37 mouse cellular contexts compared by ENCODE assay signal in the genomic region with DNA sequence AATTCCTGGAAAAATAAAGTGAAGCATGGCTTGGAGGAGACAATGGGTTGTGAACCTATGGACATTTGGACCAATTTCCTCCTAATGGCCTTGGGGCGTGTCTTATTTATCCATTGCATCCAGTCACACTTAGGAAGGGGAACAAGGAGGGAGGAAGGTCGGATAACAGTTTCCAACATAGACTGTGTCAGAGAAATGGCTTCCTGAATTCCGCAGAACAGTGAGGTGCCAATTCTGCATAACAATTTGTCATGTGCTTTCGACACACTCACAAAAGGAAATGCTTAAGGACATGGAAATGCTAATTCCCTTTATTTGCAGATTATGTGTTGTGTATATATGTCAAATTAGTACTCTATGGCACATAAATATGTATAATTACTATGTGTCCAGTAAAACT. TPM values are rescaled to one million over a fixed set of nuclear protein-coding genes. Genes with fewer than 3 reads are reported as not detected.
"Had no signal": no experiment of that assay in that cellular context is flagged by ENCODE, and none has a peak within 500 bp of the region (broad histone marks: within the 10 kb centered on the region; RNA-seq: fewer than 3 reads in every experiment).

No protein-coding gene starts in this region.

- H3K27me3 ChIP-seq: embryonic facial prominence, embryonic 12.5 days; embryonic facial prominence, embryonic 13.5 days; embryonic facial prominence, embryonic 15.5 days; forebrain, embryonic 12.5 days; forebrain, embryonic 13.5 days; forebrain, embryonic 15.5 days had no signal

- H3K4me3 ChIP-seq: embryonic facial prominence, embryonic 10.5 days; embryonic facial prominence, embryonic 12.5 days; embryonic facial prominence, embryonic 13.5 days; embryonic facial prominence, embryonic 15.5 days; erythroblast, embryonic 14.5 days; forebrain, embryonic 10.5 days; forebrain, embryonic 12.5 days; forebrain, embryonic 13.5 days; forebrain, embryonic 15.5 days; gastrocnemius, adult 2 months; heart, adult 2 months; heart, embryonic 10.5 days had no signal

- H3K9me3 ChIP-seq: embryonic facial prominence, embryonic 10.5 days; embryonic facial prominence, embryonic 12.5 days; embryonic facial prominence, embryonic 13.5 days; embryonic facial prominence, embryonic 15.5 days; forebrain, embryonic 10.5 days; forebrain, embryonic 12.5 days; forebrain, embryonic 13.5 days; forebrain, embryonic 15.5 days; heart, embryonic 10.5 days had no signal

- H3K4me2 ChIP-seq: embryonic facial prominence, embryonic 12.5 days; embryonic facial prominence, embryonic 13.5 days; embryonic facial prominence, embryonic 15.5 days; forebrain, embryonic 12.5 days; forebrain, embryonic 13.5 days; forebrain, embryonic 15.5 days had no signal

- DNase-seq: cerebellum, adult 9-11 months; cerebellum, postnatal 10 days; cerebellum, postnatal 14 days; cerebellum, postnatal 25 days; cerebellum, postnatal 36 days; embryo, embryonic 11 days; forebrain, postnatal 0 days; gastrocnemius, adult 2 months; gastrocnemius, postnatal 10 days; gastrocnemius, postnatal 14 days; gastrocnemius, postnatal 25 days; gastrocnemius, postnatal 36 days; heart, adult 18-20 months; heart, adult 2 months had no signal

- H3K9ac ChIP-seq: embryonic facial prominence, embryonic 12.5 days; embryonic facial prominence, embryonic 13.5 days; embryonic facial prominence, embryonic 15.5 days; forebrain, embryonic 12.5 days; forebrain, embryonic 13.5 days; forebrain, embryonic 15.5 days; forebrain, postnatal 0 days had no signal

- H3K4me1 ChIP-seq: embryonic facial prominence, embryonic 10.5 days; embryonic facial prominence, embryonic 12.5 days; embryonic facial prominence, embryonic 13.5 days; embryonic facial prominence, embryonic 15.5 days; forebrain, embryonic 10.5 days; forebrain, embryonic 12.5 days; forebrain, embryonic 13.5 days; forebrain, embryonic 15.5 days; heart, embryonic 10.5 days had no signal

- ATAC-seq: forebrain, embryonic 13.5 days; forebrain, embryonic 14.5 days; forebrain, embryonic 15.5 days; forebrain, embryonic 16.5 days; forebrain, postnatal 0 days had no signal

- H3K36me3 ChIP-seq: embryonic facial prominence, embryonic 10.5 days; embryonic facial prominence, embryonic 12.5 days; embryonic facial prominence, embryonic 13.5 days; embryonic facial prominence, embryonic 15.5 days; forebrain, embryonic 10.5 days; forebrain, embryonic 12.5 days; forebrain, embryonic 15.5 days; heart, embryonic 10.5 days had no signal

- H3K27ac ChIP-seq: embryonic facial prominence, embryonic 10.5 days; embryonic facial prominence, embryonic 12.5 days; embryonic facial prominence, embryonic 13.5 days; embryonic facial prominence, embryonic 15.5 days; forebrain, embryonic 10.5 days; forebrain, embryonic 12.5 days; forebrain, embryonic 13.5 days; forebrain, embryonic 15.5 days; gastrocnemius, adult 2 months; heart, adult 2 months; heart, embryonic 10.5 days had no signal

RNA-seq across cellular contexts. Expression of gene Slc5a4a, which starts 38.0 kb away (rescaled TPM):
- total RNA-seq: common myeloid progenitor, adult 5-6 weeks; gastrocnemius, adult 18-20 months; gastrocnemius, adult 2 months; gastrocnemius, adult 8-10 months; gastrocnemius, postnatal 10 days; gastrocnemius, postnatal 14 days; gastrocnemius, postnatal 25 days; gastrocnemius, postnatal 36 days; gastrocnemius, postnatal 4 days; granulocyte monocyte progenitor cell, adult 5-6 weeks; heart, adult 18-20 months; heart, adult 2 months; heart, adult 8-10 months had no signal
- polyA plus RNA-seq: cortical plate, adult 2 months; embryonic facial prominence, embryonic 10.5 days; embryonic facial prominence, embryonic 11.5 days; embryonic facial prominence, embryonic 12.5 days; embryonic facial prominence, embryonic 13.5 days; embryonic facial prominence, embryonic 14.5 days; embryonic facial prominence, embryonic 15.5 days; erythroblast, embryonic 14.5 days; forebrain, embryonic 10.5 days; forebrain, embryonic 11.5 days; forebrain, embryonic 12.5 days; forebrain, embryonic 14.5 days; forebrain, embryonic 15.5 days; forebrain, embryonic 16.5 days; gonadal fat pad, adult 2 months; heart, adult 2 months; heart, embryonic 10.5 days had no signal
